Mouse (Mus musculus): ENCODE results near the gene Vegfb.
A peak's percentile ranks its signal among the peaks of the same experiment; 100 is the strongest.
"Not testable (repeated sequence)": the region's sequence is repeated elsewhere in the genome, so short reads cannot be mapped to it uniquely, and the experiment has no call there.

The Vegfb gene

DNA sequence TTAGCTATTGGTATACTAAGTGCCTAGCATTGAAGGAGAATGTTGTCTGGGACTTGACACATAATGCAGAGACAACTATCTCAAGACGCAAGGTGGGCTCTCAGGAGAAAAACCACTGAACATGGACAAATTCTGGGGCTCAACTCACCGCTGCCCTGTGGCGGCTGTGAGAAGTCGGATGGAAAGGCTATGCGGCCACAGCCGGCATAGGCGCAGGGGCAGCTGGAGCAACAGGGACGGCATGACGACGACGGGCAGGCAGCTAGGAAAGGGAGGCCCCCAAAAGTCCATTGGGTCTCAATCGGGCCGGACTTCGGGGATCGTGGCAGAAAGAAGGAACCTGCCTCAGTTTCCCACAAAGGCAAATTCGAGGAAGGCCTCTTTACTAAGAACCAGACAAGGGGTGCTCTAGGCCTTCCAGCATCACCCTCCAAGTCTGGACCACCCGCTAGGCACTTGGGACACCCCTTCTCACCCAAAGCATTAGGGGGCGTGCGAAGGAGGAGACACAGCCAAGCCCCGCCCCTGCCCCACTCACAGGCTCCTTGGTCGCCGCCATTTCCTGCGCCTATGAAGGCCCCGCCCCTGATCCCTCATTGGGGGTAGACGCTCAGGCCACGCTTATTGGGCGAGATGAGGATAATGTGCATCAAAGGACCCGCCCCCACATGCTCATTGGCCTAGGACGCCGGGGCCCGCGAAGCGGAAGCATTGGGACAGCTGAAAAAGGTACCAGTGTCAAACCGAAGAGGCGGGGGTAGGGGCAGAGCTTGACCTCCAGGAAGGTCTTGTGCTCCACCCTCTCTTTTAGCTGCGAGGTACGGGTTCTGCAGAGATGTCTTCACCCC, 4.8 kb upstream of the Vegfb start, which contains the start of gene Dnajc4:
Gene Dnajc4 (minus strand): TSS at position 562 of the 848 bp plus-strand sequence.
- DNase-seq (ENCODE audit: low spot score), result peak; percentile 100

DNA sequence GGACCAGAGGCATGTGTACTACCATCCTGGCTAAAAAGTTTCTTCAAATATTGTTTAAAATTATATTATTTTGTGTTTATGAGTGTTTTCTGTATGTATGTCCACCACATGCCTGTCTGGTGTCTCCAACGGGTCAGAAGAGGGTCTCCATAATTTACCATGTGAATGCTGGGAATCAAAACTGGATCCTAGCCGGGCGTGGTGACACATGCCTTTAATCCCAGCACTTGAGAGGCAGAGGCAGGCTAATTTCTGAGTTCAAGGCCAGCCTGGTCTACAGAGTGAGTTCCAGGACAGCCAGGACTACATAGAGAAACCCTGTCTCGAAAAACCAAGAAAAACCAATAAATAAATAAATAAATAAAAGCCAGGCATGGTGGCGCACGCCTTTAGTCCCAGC, 3.7 kb upstream of the Vegfb start:
- DNase-seq (ENCODE audit: low spot score), result not testable (repeated sequence)

DNA sequence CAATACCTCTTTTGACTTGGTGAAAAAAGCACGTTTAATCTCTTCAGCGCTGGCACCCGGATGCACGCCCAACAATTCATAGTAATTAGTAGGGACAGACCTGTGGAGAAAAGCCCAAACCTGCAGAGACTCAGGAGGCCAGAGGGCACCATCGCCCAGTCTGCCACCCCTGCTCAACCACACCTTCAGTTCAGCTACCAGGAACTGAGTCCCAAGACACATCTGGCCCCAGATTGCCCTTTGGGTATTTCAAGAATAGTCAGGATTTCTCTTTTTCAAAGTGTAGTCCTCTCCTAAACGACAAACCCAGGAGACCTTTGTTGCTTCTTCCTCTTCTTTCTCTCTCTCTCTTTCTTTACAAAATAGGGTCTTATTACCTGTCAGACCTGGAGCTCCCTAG, 3.3 kb upstream of the Vegfb start:
- DNase-seq (ENCODE audit: low spot score), result no peak

DNA sequence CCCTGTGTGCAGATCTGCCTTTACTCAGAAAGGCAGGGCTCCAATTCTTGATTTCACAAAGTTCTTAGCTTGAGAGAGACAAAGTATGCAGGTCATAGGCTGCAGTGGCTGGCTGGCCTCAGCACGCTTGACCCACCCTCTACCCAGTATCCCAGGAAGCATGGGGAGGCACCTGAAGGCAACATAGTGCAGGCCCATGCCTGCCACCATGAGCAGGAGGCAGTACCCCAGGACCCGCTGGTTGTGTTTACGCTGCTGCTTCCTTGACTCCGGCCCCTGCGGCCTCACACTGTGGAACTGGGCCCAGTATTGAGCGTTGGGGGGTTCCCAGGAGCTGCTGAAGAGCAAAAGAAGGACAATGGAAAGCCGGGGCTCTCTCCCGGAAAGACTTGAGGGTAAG, 1.8 kb upstream of the Vegfb start:
- DNase-seq (ENCODE audit: low spot score), result no peak

DNA sequence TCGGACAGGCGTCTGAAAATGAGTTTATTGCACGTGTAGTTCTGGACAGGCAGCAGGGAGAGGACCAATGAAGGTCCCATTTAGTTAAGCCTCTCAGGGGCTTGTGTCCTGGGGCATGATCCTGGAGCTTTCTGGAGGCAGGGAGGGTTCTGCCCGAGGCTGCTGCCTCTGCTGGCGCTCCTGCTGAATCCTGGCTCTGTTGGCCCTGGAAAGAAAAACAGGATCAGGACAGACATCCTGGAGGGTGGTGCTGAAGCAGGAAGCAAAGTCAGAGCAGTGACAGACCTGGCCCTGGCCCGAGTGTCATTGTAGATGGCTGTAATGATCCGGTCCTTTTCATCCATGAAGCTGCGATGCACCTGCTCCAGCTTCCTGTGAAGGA, 444 bp upstream of the Vegfb start:
- DNase-seq (ENCODE audit: low spot score), result no peak

DNA sequence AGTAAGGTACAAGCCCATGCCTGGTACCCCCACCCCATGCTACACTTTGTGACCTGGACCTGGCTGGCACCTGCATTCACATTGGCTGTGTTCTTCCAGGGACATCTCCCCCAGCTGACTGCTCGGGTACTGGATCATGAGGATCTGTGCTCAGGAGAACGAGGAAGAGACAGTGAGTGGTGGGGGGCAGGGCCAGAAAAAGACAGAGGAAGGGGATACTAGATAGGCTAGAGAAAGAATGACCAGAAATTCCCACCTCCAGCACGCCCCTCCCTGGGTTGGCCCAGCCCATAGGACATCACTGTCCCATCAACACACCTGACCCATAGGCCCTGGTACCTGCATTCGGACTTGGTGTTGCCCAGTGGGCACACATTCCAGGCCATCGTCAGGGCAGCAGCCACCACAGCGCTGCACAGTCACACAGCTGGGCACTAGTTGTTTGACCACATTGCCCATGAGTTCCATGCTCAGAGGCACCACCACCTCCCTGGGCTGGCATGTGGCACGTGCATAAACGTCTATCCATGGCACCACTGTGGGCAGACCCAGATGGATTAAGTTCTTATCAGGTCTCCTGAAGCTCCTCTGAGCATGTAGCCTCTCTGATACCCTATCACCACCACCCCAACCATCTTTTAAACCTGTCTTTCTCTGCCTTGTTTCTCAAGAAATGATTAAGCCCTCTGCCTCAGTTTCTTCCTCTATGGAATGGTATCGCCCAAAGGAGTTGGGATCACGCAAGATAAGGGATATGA, 1.3 kb downstream of the Vegfb start:
- DNase-seq (ENCODE audit: low spot score), result no peak

DNA sequence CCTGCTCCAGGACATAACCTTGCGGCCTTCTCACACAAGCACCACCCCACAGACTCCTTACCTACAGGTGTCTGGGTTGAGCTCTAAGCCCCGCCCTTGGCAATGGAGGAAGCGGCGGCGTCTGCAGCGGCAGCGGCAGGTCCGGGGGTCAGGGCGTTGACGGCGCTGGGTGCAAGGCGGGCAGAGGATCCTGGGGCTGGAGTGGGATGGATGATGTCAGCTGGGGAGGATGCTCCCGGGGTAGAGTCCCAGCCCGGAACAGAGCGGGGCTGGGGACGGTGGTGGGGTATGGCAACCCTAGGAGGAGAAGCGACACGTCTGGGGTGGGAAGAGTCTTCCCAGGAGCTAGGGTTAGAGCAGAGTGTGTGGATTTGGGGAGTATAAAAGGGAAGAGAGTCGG, 2.2 kb downstream of the Vegfb start:
- DNase-seq (ENCODE audit: low spot score), result no peak

DNA sequence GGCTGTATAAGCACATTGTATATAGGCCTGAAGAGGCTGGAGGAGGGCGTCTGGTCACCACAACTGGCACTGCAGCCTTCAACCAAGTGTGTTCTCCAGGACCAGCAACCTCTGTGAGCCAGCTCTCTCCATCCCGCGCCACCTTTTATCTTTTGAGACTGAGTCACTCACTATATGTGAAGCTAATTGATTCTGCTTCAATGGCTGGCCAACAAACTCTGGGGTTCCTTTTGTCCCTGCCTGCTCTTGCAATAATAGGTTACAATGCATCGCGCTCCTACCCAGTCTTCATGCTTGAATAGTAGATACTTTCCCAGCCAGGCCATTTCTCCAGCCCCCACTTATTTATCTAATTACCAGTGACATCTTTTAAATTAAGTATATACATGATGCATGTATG, 3.8 kb downstream of the Vegfb start:
- peak; percentile 26 for DNase-seq (ENCODE audit: low spot score)

DNA sequence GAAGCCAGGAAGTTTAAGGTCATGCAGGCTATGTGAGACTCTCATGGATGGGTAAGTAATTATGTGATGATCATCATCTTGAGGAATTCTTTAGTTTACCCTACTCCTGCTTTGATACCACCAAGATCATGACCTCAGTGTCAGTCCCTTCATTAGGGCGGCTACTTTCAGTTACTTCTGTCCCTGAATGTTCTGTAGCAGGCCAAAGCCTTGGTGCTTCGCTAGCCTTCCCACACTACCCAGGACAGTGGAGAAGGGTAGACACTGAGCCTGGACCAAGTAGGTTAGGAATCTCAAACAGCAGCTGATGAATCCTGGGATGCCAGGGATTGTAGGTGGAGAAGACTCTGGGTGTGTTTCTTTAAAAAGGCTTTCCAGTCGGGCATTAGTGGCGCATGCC, 6.0 kb downstream of the Vegfb start:
- DNase-seq (ENCODE audit: low spot score), result no peak

DNA sequence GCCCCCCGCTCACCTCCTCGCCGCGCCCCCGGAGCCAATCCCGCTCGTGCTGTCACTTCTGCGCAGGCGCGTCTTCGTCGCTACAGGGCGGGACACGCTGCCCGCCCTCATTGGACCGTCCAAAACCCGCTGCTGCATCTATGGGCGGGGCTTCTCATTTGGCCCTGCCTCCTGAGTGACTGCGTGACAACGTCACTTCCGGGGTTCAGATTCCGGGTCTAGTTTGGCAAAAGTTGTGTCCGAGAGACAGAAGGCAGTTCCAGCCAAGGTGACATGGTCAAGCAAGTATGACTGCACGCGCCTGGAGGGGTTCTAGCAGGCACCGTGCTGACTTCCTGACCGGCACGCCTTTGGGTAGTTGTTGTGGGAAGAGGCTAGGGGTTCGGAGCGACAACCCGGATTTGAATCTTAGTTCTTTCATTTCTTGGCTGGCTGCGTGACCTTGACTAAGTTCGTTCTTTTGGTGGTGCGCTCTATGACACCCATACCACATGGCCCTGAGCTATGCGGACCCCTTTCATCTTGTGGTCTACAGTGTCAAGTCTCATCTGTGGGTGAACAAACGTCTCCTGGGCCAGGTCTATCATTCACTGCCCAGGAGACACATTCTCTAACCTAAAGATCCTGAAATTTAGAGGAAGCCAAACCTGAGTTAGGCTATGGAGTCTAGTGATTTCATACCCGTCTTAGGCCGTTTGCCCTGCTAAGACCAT, 6.9 kb downstream of the Vegfb start, which contains the start of gene Fkbp2:
Gene Fkbp2 (minus strand): TSS at position 121 of the 713 bp plus-strand sequence.
- peak; percentile 100 for DNase-seq (ENCODE audit: low spot score)

DNA sequence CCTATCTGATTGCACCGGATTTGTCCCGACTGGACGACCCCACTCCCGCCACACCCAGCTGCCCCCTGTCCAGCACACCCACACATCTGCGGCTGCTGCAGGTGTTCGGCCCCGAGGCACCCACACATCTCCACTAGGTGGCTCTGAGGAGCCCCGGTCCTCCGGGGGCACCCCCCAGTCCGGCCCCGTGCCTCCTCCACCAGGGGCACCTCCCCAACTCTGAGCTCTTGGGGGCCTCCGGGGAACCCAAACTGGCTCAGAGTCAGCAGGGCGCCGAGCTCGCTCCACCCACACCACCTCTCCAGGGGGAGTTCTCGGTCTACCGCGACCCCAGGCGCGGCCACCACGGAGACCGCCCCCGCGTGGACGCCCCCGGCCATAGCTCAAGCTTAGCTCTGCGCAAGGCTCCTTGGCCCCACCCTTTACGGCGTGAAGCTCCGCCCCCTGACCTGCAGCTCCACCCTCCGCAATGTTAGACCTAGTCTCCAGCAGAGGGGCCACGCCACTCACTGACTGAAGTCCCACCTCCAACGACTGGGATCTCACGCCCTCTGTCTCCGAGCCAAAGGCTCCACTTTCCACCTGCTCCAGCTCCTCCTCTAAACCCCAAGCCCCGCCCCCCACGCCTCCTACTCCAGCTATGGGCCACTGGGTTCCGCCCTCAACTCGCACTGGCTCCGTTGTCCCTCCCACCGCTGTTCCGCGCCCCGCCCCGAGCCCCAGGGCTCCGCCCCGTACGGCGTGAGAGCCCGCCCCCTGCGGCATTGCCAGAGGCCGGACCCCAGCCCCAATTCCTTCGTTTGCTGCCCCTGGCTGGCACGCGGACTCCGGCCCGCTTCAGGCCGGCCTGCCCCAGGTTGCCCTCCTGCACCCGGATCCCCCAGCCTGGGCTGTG, 7.7 kb downstream of the Vegfb start:
- peak; percentile 100 for DNase-seq (ENCODE audit: low spot score)

DNA sequence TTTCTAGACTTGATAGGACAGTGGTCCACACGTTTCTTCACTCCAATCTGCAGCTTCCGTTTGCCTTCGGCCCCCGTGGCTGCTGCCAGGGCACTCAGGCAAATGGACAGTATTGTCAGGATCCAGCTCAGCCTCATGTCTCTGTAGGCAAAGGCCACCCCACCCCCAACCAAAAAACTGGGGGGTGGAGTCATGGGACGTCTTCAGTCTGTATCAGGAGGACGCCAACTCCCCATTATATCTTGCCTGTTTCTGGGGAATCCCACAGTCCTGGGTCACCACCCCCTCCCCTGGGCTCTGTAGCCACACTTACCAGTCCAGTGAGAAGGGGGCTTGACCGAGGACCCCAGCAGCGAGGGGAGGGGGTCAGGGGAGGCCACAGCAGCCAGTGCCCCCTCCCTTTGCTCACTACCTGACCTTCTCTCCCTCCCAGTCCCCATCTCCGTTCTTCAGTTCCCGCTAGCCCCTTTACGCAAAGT, 8.4 kb downstream of the Vegfb start:
- peak; percentile 44 for DNase-seq (ENCODE audit: low spot score)

DNA sequence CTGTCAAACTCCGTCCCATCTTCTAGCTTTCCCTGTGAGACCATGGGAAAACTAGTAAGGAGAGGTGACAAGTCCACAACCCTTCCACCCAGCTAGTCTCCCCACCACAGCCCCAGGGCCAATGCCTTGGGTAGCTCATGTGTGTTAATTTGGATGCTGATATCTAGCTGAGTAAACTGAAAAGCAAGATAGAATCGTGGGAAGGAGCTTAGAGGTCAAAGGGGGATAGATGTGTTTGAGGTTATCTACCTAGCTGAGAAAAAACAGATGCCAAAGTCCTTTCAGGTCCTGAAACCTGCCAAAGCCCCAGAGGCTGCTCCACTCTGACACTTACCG, 8.8 kb downstream of the Vegfb start:
- DNase-seq (ENCODE audit: low spot score), result no peak

DNA sequence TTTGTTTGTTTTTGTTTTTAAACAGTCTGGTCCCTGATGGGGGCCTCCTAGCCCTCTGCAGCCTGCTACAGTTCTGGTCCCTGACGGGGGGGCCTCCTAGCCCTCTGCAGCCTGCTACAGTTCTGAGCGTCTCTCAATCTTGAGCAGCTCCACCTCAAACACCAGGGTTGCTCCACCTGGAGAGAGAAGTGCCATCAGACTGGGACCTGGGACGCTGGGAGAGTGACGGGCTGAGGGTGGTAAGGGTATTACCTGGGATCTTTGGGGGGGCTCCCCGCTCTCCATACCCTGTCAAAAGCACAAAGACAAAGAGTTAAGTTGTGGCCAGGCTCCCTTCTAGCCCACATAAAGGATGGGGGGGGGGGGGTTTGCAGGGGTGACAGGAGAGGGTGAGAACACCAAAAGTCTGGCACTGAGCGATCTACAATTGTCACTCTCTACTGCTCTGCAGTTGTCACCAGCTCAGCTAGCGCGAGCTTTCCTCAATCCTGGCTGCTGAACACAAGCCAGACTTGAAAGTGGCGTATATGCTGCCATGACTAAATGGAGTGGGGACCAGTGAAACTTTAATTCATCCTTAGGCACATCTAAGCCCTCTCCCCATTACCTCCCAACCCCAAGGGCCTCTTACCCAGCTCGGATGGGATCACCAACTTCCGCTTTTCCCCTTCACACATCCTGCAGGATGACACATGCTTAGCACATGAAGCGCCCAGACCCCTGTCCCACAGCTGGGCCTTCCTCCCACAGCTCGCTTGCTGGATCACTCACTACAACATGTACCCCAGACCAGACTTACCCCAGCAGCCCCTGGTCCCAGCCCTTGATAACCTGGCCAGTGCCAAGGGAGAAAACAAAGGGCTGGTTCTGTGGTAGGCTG, 9.5 kb downstream of the Vegfb start:
- DNase-seq (ENCODE audit: low spot score), result no peak

DNA sequence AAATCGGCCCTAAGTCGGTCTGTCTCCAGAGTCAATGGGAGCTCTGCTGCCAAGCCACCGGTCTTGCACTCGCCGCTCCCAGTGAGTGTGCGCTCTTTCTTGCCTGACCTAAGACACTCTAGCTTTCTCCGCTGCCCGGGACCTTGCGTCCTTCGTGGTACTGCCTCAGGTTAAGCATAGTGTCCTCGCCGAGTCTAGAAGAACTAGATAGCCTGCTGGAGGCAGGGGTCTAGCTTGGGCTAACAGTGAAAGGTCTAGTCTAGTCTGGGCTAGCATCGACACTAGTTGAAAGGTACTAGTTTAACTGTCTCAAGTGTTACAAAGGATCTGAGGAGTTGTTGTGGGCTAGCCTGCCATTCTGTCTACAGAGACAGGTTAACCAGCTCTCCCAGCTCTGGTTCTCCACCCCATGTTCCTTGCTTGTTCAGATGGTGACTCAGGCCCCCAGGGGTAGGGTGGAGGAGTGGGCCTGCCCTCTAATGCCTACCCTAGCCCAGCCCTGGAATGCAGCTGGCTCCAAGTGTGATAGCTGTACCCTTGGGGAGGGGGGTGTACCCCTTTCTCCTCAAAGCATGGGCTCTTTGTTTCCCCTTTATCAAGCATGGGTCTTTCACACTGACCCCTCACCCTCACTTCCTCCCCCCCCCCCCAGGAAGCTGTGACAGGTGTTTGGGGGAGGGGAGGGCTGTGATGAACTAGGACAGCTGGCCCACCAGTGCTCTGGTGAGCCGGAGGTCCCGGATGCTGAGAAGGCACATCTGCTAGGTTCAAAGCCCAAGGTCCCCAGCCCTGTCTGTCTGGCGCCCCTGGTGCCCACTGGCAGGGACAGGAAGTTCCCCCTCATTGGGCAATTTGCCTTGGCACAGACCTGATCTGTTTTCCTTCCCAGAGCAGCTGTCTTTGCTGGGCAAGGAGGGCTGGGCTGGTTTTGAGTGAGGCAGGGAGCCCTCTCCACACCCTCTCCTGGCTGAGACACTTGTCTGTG, 11.6 kb downstream of the Vegfb start, which contains the start of gene Plcb3:
Gene Plcb3 (minus strand): TSS at position 934 of the 985 bp plus-strand sequence.
- peak; percentile 81 for DNase-seq (ENCODE audit: low spot score)

DNA sequence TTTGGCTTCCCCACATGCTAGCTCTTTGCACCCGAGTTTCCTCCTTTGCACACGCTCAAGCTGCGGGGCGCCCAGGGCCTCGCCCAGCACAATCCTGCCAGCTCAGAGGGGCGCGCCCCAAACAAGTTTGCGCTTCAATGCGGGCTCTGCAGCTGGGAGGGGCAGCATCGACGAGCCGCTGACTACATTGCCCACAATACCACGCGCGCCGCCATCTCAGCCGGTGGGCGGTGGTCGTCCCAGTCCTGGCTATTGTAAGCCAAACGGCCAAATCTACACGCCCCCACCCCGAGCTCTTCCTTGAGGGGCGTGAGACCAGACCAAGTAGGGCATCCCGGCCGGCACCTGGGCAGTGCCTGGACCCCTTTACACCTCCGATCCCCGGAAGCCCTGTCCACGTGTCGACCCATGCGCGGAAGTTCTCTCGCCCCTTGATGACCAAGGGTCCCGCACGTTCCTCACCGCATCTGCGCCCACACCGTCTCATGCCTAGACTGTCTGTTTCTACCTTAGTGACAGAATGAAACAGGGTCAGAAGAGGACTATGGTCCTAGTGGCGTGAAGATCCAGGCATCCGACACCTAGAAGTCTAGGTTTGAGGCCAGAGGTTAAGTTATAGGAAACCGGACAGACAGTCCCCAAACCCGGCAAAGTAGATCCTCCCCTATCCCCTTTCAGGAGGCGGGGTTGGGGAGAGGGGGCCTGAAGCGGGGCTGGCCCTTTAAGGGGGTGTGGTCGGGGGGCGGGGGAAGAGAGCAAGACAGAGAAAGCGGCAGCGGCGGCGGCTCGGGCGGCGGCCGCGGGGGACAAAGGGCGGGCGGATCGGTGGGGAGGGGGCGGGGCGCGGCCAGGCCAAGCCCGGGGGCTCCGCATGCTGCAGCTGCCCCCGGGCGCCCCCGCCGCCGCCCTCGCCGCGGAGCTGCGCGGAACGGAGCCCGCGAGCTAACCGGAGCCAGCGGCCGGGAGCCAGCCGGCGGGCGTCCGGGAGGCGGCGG, 12.9 kb downstream of the Vegfb start, which contains the start of gene Ppp1r14b:
Gene Ppp1r14b (plus strand): TSS at position 758 of the 995 bp plus-strand sequence.
- DNase-seq (ENCODE audit: low spot score), result peak; percentile 96

DNA sequence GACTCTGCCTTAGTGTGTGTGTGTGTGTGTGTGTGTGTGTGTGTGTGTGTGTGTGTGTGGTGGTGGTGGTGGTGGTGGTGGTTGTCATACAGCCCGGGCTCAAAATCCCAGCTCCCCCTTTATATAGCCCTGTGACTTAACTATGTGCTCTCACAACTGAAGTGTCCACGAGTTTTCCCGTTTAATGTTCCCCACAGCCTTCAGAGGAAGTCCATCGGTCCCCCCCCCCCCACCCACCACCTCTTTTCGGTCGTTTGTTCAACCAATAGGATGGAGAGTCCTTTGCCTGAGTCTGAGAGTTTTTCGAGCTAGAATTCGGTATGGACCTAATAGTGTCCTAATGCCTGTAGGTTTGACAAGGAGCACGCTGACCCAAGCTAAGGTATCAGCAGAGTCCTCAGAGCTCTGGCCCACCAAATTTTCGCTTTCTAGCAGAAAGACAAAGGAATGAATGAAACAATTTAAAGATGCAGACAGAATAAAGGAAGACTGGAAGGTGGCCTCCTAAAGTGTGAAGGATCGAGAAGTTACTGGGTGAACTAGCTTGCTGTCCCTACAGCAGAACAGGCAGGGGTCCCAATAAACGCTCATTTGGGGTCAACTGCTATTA, 13.8 kb downstream of the Vegfb start:
- peak; percentile 22 for DNase-seq (ENCODE audit: low spot score)
